Mouse (Mus musculus) left cerebral cortex, postnatal 14 days (tissue): ENCODE data around the gene Fam19a3. TPM values are rescaled to one million over a fixed set of nuclear protein-coding genes. Genes with fewer than 3 reads are reported as not detected.
A peak's percentile ranks its signal among the peaks of the same experiment; 100 is the strongest.
"Not testable (repeated sequence)": the region's sequence is repeated elsewhere in the genome, so short reads cannot be mapped to it uniquely, and the experiment has no call there.

Source experiments
- DNase-seq, 2 experiments: peaks; one replicate each; pipeline ENCODE4 v3.0.0; 2021 to 2022; ENCODE audit warnings: low spot score in 2 of 2, mixed read lengths in 1 of 2
- intact Hi-C: fragments of 180-260 bp; cut with DNase I; formaldehyde crosslinking; loops from one replicate; pipeline ENCODE4 v1.15.1; 2025
- total RNA-seq, 2 experiments: library from RNA; stranded (reverse); gene quantifications; 2 replicates each; pipeline ENCODE4 v1.2.3; 2021

Fam19a3 gene
- total RNA-seq, 2 experiments from 2014 or later = not detected

DNA sequence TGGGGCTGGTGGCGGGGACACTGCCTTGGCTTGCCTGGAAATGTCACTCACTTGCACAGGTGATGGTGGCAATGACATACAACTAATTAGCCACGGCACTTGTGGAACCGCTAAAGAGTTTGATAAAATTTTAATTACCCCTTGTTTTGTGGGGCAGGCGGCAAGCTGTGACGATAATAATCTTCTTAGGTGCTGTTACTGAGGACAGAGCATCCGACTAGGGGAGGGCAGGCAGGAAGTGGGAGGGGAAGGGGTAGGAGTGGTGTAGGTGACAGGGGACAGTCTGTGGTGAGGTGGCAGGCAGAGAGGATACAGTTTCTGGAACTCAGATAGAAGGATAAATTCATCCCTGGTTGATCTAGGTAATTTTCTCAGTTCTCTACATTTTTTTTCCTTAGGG is 10.2 kb downstream of the Fam19a3 start:
- intact Hi-C loops = no loop called here
- no peak for DNase-seq

DNA sequence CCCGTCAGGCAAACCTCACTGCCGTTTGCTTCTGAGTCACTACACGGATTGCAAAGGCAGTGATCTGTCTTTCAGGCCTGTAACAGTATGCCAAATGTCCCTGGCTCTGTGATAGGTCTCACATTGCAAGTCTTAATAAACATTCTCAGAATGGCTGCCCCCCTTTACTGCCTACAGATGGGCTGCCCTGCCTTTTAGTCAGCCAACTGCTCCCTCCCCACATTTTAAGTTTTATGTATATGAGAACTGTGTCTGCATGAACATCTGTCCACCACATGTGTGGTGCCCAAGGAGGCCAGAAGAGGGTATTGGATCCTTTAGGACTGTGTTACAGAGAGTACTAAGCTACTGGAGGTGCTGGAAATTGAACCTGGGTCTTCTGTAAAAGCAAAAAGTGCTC is 10.7 kb downstream of the Fam19a3 start:
- no peak for DNase-seq
- intact Hi-C loops = no loop called here

DNA sequence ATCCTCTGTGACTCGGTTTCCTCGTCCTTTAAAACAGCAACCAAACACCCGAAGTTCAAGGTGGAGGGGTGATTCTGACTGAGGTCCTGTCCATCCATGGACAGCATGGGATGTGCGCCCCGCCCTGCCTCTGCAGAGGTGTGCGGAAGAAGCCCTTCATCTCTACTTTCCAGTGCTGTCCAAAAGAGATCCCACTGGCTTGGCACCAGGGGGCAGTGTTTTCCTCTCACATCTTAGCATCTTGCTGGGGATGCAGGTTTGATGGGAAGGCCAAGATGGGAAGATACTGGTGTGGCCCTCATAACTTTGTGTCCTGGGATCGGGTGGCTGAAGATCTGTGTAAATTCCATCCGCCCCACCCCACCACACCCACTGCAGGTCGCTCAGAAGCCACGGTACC is 11.6 kb downstream of the Fam19a3 start:
- intact Hi-C loops = no loop called here
- DNase-seq = peak in 1 of 2 experiments; percentile 28

DNA sequence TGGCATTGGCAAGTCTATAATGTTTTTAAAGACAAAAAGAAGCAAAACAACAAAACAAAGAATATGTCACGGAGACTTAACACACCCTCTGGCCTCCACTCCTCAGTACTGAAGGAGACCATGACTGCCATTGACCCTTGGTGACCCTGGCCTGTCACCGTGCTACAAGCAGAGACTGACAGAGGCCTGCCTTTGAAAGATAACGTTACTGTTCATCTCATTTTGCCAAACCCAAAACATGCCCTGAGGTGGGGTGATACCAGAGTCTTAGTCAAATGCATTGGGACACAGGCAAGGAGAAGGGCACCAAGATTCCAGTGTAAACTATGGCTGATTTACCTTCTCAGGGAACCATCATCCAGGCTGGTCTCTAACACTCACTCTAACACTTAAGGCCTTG is 12.5 kb downstream of the Fam19a3 start:
- DNase-seq = no peak
- intact Hi-C loops = no loop called here

DNA sequence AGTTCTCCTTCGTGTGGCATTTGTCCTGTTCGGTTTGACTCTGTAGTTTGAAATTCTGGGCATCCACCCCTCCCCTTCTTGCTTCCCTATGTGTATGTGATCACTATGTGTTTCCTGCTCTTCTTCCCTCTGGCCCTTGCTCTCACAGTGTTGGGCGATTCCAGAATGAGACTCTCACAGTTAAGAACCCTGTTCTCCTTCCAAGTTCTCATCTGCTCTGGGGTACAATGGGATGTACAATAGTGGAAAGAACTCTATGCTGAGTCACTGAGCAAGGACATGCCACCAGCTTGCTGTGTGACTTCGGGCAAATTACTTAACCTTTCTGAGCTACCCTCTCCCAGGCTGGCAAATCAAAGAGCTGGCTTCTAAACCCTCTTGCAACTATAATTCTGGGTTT is 13.9 kb downstream of the Fam19a3 start:
- intact Hi-C loops = no loop called here
- DNase-seq = no peak

DNA sequence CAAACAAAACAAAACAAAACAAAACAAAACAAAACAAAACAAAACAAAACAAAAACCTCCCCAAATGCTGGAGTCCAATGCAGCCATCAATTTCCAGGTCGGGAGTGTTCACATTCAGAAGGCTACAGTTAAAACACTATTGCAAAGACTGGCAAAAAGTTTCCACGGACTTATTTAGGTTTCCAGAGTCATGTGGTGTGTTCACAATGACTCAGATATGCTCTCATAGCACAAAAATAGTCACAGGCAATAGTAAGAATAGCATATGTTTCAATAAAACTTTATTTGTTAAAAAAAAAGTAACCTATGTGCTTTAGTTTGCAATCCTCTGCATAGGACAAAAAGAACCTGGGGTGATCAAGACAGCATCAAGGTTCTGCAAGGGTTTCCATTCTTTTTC is 14.5 kb downstream of the Fam19a3 start:
- intact Hi-C loops = no loop called here
- DNase-seq = no peak

DNA sequence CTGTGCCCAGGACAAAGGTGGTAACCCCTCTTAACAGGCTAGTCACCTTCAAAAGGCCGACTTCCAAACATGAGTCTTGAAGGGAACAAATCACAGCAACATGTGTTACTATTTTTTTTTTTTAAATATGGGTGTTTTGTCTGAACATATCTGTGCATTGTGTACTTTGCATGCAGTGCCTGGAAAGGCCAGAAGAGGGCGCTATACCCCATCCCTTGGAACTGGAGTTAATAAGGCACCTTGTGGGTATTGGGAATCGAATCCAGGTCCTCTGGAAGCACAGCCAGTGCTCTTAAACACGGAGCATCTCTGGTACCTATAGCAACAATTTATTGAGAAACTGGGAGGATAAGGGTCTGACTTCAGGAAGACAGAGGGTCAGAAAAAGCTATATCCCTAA is 16.6 kb downstream of the Fam19a3 start:
- no peak for DNase-seq
- intact Hi-C loops = no loop called here

DNA sequence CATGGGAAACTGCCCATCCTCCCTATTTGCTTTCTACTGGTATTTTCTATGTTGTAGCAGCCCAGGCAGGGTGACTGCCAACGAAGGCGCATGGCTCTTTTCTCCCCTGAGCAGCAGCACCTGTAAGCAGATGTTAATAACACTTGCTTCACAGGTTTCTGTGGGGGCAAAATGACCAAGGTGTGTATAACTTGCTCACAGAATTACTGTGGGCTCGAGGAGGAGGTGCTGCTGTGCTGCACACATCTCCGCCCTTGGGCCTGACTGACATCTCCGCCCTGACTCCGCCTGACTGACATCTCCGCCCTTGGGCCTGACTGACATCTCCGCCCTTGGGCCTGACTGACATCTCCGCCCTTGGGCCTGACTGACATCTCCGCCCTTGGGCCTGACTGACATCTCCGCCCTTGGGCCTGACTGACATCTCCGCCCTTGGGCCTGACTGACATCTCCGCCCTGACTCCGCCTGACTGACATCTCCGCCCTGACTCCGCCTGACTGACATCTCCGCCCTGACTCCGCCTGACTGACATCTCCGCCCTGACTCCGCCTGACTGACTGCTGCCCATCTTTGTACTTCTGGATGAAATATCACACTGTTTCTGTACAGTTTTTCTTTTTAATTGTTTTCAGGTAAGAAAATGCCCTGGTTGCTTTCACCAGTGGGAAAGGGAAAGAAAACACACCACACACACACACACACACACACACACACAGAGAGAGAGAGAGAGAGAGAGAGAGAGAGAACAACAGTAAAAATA is 19.4 kb downstream of the Fam19a3 start:
- DNase-seq, intact Hi-C loops: not testable (repeated sequence)

GRCm38 (mm10) chr3:104758869-104759268 is 22.8 kb downstream of the Fam19a3 start:
- no peak for DNase-seq
- intact Hi-C loops = no loop called here

- peak; percentile 60 to 68 for DNase-seq
- intact Hi-C loops = no loop called here
These were observed 23.2 kb downstream of the Fam19a3 start for GRCm38 (mm10) chr3:104758406-104758805.

DNA sequence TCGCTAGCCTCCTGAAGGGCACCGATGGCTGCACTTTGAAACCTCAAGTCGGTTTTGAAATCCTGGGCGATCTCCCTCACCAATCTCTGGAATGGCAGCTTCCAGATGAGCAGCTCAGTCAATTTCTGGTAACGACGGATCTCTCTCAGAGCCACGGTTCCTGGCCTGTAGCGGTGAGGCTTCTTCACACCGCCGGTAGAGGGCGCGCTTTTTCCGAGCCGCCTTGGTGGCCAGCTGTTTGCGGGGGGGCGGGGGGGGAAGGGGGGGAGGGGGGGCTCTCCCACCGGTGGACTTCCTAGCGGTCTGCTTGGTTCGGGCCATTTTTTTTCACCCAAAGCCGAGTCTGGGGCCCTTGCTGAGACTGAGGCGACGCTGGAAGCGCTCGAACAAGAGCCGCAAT is 28.8 kb downstream of the Fam19a3 start:
- DNase-seq, intact Hi-C loops: not testable (repeated sequence)

DNA sequence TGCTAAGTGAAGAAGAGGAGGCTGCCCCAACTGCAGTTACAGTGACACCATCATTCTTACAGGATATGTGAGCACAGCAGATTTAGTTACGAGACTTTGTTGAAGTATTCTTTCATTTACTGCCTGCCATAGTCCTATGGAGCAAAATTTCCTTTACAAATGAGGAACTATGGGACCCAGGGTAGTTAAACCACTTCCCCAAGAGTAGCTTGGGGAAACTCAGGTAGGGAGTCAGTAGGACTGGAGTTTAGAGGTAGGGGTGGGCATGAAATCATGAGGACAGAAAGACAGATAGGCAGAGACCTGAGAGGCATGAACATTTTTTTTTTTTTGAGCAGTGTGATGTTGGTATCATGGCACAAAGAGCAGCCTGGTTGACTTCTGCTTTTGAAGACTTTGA is 37.8 kb downstream of the Fam19a3 start:
- intact Hi-C loops = no loop called here

DNA sequence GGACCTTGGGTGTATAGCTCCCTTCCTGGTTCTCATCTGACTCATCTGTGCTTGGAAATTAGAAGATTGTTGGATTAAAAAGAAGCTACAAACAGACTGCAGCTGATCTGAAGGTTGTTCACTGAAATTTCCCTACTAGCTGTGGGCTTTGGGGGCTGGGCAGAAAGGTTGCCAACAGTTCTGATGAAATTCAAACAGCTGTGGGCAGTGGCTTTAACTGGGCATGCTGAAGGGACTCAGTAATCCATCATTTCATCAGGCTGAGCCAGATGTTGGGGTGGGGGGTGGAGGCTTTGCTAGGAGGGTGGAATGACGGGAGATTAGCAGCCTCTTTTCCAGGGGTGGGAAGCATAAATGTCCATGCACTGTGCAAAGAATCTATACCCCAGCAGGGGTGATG is 38.5 kb downstream of the Fam19a3 start:
- intact Hi-C loops = no loop called here

More for the DNA sequence above, 37.8 kb downstream of the Fam19a3 start:
- no peak for DNase-seq

DNA sequence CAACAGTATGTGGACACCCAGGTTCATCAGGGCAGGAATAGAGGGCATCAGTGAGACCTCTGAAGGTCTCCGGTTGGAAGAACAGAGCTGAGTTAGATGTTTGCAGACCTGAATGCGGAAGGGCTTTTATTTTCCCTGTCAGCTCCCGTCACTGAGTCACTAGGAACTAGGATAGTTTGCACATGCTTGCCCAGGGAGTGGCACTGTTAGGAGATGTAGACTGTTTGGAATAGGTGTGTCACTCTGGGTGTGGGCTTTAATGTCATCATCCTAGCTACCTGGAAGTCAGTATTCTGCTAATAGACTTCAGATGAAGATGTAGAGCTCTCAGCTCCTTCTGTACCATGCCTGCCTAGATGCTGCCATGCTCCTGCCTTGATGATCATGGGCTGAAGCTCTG is 39.7 kb downstream of the Fam19a3 start:
- DNase-seq = no peak
- intact Hi-C loops = no loop called here

More for the DNA sequence above, 38.5 kb downstream of the Fam19a3 start:
- DNase-seq = no peak

GRCm38 (mm10) chr3:104734654-104735053 is 47.0 kb downstream of the Fam19a3 start:
- no peak for DNase-seq
- intact Hi-C loops = no loop called here

DNA sequence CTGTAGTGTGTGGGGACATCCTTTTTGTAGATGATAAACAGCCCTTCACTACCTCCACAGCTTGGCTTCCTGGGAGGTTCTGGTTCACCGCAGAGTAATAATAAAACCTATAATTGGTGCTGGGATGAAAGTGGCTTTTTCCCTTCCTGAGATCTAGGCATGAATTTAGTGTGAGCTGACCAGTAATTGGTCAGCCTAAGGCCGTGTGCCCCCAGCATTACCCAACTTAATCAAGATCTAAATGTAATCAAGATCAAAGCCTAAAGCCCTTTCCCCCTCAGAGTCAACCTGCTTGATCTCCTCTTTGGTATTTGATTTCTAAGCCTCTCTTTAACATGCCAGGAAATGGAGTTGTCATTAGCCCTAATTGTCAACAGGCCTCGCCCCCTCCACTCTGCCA is 48.7 kb downstream of the Fam19a3 start:
- no peak for DNase-seq
- intact Hi-C loops = no loop called here

GRCm38 (mm10) chr3:104729270-104729839 is 52.3 kb downstream of the Fam19a3 start:
- intact Hi-C loops = no loop called here
- no peak for DNase-seq
